Mouse (Mus musculus) CH12.LX (cell line): ENCODE data around the gene Crlf1.

Source experiments
- CTCF ChIP-seq, 2 experiments: IDR thresholded peaks in 1 of 2; conservative IDR thresholded peaks in 1 of 2; 2 replicates each; pipeline ENCODE4 v1.5.1; 2011 to 2012; ENCODE audit warnings: low read depth in 2 of 2, low read length in 2 of 2, improper control_type of control experiment in 1 of 2, inconsistent platforms in 1 of 2, mild to moderate bottlenecking in 1 of 2, moderate library complexity in 1 of 2
- POLR2A ChIP-seq: IDR thresholded peaks from 2 replicates; pipeline ENCODE4 v1.6.1; 2011; ENCODE audit warnings: low read depth, mild to moderate bottlenecking, improper control_type of control experiment, low read length
- UBTF ChIP-seq: IDR thresholded peaks from 2 replicates; pipeline ENCODE4 v1.6.1; 2012; ENCODE audit warnings: low read depth, mild to moderate bottlenecking, inconsistent platforms, low read length, improper control_type of control experiment, moderate library complexity

DNA sequence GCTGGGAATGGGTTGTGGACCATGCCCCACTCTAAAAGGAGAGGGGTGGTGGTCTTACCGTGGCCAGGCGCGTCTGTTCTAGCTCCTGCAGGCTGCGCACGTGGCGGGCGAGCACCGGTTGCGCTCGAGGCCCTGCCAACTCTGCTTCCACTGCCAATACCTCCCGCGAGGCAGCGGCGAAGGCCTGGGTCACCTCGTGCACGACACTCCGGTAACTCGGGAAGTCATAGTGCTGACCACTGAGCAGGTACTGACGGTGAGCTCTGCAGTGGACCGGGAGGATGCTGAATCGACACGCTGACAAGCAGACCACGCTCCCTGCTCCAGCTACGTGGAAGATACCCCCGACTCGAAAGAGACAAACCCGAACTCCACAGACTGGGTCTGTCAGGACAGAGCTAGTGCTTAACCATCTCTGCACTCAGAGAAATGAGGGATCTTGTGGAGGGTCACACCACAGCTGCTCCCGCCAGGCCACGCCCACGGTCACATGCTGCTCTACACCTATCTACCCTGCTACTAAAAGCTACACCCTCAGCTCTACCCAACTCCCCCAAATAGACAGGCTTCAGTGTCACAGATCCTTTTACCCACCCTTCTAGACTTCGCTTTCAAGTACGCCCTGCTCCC, 12.9 kb downstream of the Crlf1 start:
- TF ChIP-seq UBTF (no peak), POLR2A (no peak; the same call in 1 of the 2 replicates), CTCF (conservative IDR thresholded peaks at IDR 0.05 in 1 of 2, IDR thresholded peaks at IDR 0.05 in 1 of 2; ENCODE audit: low read depth in 2 of 2, low read length in 2 of 2) (no peak)
